Mouse (Mus musculus) CH12.LX (cell line): ENCODE data around the gene Srrm4. TPM values are rescaled to one million over a fixed set of nuclear protein-coding genes. Genes with fewer than 3 reads are reported as not detected.

Experiments
- DNase-seq: peaks from one replicate; pipeline ENCODE4 v3.0.0-alpha.2; 2013; ENCODE audit errors: extremely low read depth
- H3K27ac ChIP-seq: 2 replicates; pipeline ENCODE4 v1.5.1; 2012; ENCODE audit warnings: low read depth, mild to moderate bottlenecking, control low read depth, moderate library complexity; ENCODE audit not compliant: insufficient read depth
- H3K27me3 ChIP-seq: replicated peaks from 2 replicates; pipeline ENCODE3; 2012; ENCODE audit warnings: inconsistent platforms
- H3K36me3 ChIP-seq, 2 experiments: replicated peaks in 1 of 2; 2 replicates each; pipeline versions ENCODE3 to v1.6.1; 2012; ENCODE audit warnings: inconsistent platforms in 1 of 2, low read length in 1 of 2, mild to moderate bottlenecking in 1 of 2, mixed read lengths in 1 of 2, moderate library complexity in 1 of 2; ENCODE audit not compliant: control insufficient read depth in 1 of 2, insufficient read depth in 1 of 2
- H3K4me1 ChIP-seq, 2 experiments: 2 replicates each; pipeline ENCODE4 v1.6.1; 2012; ENCODE audit warnings: inconsistent platforms in 1 of 2, moderate library complexity in 1 of 2; ENCODE audit not compliant: insufficient read depth in 2 of 2, control insufficient read depth in 1 of 2
- H3K4me2 ChIP-seq: 2 replicates; pipeline ENCODE4 v1.6.1; 2012; ENCODE audit warnings: low read depth, mild to moderate bottlenecking, control low read depth; ENCODE audit not compliant: poor library complexity, insufficient read depth, severe bottlenecking
- H3K4me3 ChIP-seq, 3 experiments: fragments of 150-350 bp in 1 of 3; sonication (generic) in 1 of 3; replicated peaks in 1 of 3; 2 replicates each; pipeline versions ENCODE3 to v1.5.1; 2011 to 2012; ENCODE audit warnings: low read depth in 2 of 3, low read length in 2 of 3, mild to moderate bottlenecking in 2 of 3, moderate library complexity in 2 of 3, control low read depth in 1 of 3, improper control_type of control experiment in 1 of 3, inconsistent platforms in 1 of 3, mixed read lengths in 1 of 3; ENCODE audit not compliant: poor library complexity in 1 of 3
- H3K79me2 ChIP-seq: replicated peaks from 2 replicates; pipeline ENCODE4 v1.6.1; 2012; ENCODE audit warnings: mild to moderate bottlenecking, moderate library complexity; ENCODE audit not compliant: control insufficient read depth, poor library complexity, insufficient read depth, severe bottlenecking; ENCODE audit errors: extremely low read depth
- H3K9ac ChIP-seq: 2 replicates; pipeline ENCODE4 v1.6.1; 2012; ENCODE audit warnings: low read depth, mild to moderate bottlenecking, control low read depth, moderate library complexity; ENCODE audit not compliant: insufficient read depth
- H3K9me3 ChIP-seq: replicated peaks from 2 replicates; pipeline ENCODE3; 2012; ENCODE audit warnings: low read length, inconsistent platforms, mixed read lengths
- BHLHE40 ChIP-seq: IDR thresholded peaks from 2 replicates; pipeline ENCODE4 v1.6.1; 2011; ENCODE audit warnings: mild to moderate bottlenecking, low read depth, low read length, improper control_type of control experiment
- CHD1 ChIP-seq: IDR thresholded peaks from 2 replicates; pipeline ENCODE4 v1.6.1; 2012; ENCODE audit warnings: low read depth, low read length, improper control_type of control experiment, inconsistent platforms
- CHD2 ChIP-seq: IDR thresholded peaks from 2 replicates; pipeline ENCODE4 v1.6.1; 2011; ENCODE audit warnings: low read length, improper control_type of control experiment
- IRF4 ChIP-seq: IDR thresholded peaks from 2 replicates; pipeline ENCODE4 v1.6.1; 2014; ENCODE audit warnings: low read depth, mild to moderate bottlenecking, inconsistent platforms, low read length, improper control_type of control experiment
- JUND ChIP-seq: conservative IDR thresholded peaks from 2 replicates; pipeline ENCODE4 v1.6.1; 2011; ENCODE audit warnings: low read depth, low read length, improper control_type of control experiment
- MAX ChIP-seq: IDR thresholded peaks from 2 replicates; pipeline ENCODE4 v1.6.1; 2011; ENCODE audit warnings: low read length, improper control_type of control experiment
- MAZ ChIP-seq: IDR thresholded peaks from 2 replicates; pipeline ENCODE4 v1.6.1; 2012; ENCODE audit warnings: low read depth, mild to moderate bottlenecking, inconsistent platforms, low read length, improper control_type of control experiment, moderate library complexity
- MEF2A ChIP-seq: IDR thresholded peaks from 2 replicates; pipeline ENCODE4 v1.6.1; 2014; ENCODE audit warnings: low read depth, mild to moderate bottlenecking, inconsistent platforms, low read length, improper control_type of control experiment, borderline replicate concordance
- MYC ChIP-seq: IDR thresholded peaks from 2 replicates; pipeline ENCODE4 v1.6.1; 2011; ENCODE audit warnings: low read depth, mild to moderate bottlenecking, improper control_type of control experiment, low read length
- NELFE ChIP-seq: IDR thresholded peaks from 2 replicates; pipeline ENCODE4 v1.6.1; 2011; ENCODE audit warnings: low read depth, low read length, improper control_type of control experiment
- NRF1 ChIP-seq: IDR thresholded peaks from 2 replicates; pipeline ENCODE4 v1.6.1; 2014; ENCODE audit warnings: low read depth, mild to moderate bottlenecking, inconsistent platforms, low read length, improper control_type of control experiment, moderate library complexity
- POLR2A ChIP-seq: IDR thresholded peaks from 2 replicates; pipeline ENCODE4 v1.6.1; 2011; ENCODE audit warnings: low read depth, mild to moderate bottlenecking, improper control_type of control experiment, low read length
- SMC3 ChIP-seq: IDR thresholded peaks from 2 replicates; pipeline ENCODE4 v1.6.1; 2011; ENCODE audit warnings: low read depth, low read length, improper control_type of control experiment
- TCF12 ChIP-seq: IDR thresholded peaks from 2 replicates; pipeline ENCODE4 v1.6.1; 2014; ENCODE audit warnings: low read depth, mild to moderate bottlenecking, inconsistent platforms, low read length, improper control_type of control experiment
- UBTF ChIP-seq: IDR thresholded peaks from 2 replicates; pipeline ENCODE4 v1.6.1; 2012; ENCODE audit warnings: low read depth, mild to moderate bottlenecking, inconsistent platforms, low read length, improper control_type of control experiment, moderate library complexity
- USF1 ChIP-seq: IDR thresholded peaks from 2 replicates; pipeline ENCODE4 v1.6.1; 2014; ENCODE audit warnings: low read depth, mild to moderate bottlenecking, inconsistent platforms, low read length, improper control_type of control experiment
- USF2 ChIP-seq: conservative IDR thresholded peaks from 2 replicates; pipeline ENCODE4 v1.6.1; 2011; ENCODE audit warnings: low read depth, low read length, improper control_type of control experiment
- dilution Hi-C: fragments of 300-500 bp; cut with MboI; formaldehyde crosslinking; loops from 2 replicates; pipeline ENCODE4 v1.14.3; 2020; ENCODE audit warnings: low sequenced_read_pairs; ENCODE audit not compliant: extremely low pct_unique_long_range_greater_than_20kb, extremely low pct_ligation_motif_present
- in situ Hi-C: fragments of 300-500 bp; cut with MboI; formaldehyde crosslinking; loops from 3 replicates; pipeline ENCODE4 v1.14.3; 2019; ENCODE audit warnings: low sequenced_read_pairs, low pct_ligation_motif_present, low pct_unique_long_range_greater_than_20kb, mixed read lengths
- polyA plus RNA-seq: library from polyadenylated mRNA; unstranded; fragments of >175 nt; gene quantifications from 2 replicates; pipeline ENCODE4 v1.2.1, GENCODE M21; 2012; ENCODE audit warnings: low read depth; ENCODE audit not compliant: insufficient read length
- total RNA-seq, 2 experiments: library from RNA; depleted of rRNA; stranded (reverse); fragments of 300-350 nt in 1 of 2; fragments of >200 nt in 1 of 2; gene quantifications; 2 replicates each; pipeline ENCODE4 v1.2.3; 2012 to 2014

The Srrm4 gene
- total and polyA plus RNA-seq, 3 experiments: not detected

DNA sequence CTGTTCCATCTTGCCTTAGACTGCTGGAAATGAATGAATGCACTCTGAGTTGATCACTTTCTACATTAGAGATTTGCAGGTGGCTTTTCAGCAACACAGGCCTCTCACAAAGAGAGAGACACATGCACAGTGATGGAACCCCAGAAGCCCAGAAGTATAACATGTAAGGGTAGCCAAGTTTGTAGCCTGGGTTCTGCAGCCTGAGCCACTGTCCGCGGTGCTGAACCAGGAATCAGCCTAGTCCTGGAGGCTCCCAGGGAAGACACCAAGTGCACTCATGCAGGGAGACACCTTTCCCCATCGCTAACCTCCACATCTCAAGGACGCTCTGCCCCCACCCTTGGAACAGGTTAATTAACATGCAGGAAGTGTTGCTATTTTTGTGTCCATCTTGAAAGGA is 73.6 kb downstream of the Srrm4 start:
- TF ChIP-seq SMC3: no peak
- TF ChIP-seq POLR2A: no peak
- no peak for TF ChIP-seq NRF1
- TF ChIP-seq MYC: no peak
- TF ChIP-seq MAZ: no peak
- no peak for TF ChIP-seq IRF4
- no peak for TF ChIP-seq BHLHE40
- TF ChIP-seq CHD1: no peak
- no peak for TF ChIP-seq JUND
- TF ChIP-seq, all 38 proteins: peak for 0
- Histone ChIP-seq H3K9ac (no peak overlapping the region), H3K79me2 (no peaks in the 10 kb centered on the region), H3K27me3 (no peaks in the 10 kb centered on the region), H3K4me3 (no peak overlapping the region), H3K4me2 (no peak overlapping the region), H3K4me1 (no peaks in the 10 kb centered on the region), H3K36me3 (no peaks in the 10 kb centered on the region), H3K27ac (no peak overlapping the region), H3K9me3 (peaks cover 93% of the 10 kb centered on the region)
- no peak for DNase-seq
- dilution Hi-C loops: no loop called here
- in situ Hi-C loops: no loop called here

DNA sequence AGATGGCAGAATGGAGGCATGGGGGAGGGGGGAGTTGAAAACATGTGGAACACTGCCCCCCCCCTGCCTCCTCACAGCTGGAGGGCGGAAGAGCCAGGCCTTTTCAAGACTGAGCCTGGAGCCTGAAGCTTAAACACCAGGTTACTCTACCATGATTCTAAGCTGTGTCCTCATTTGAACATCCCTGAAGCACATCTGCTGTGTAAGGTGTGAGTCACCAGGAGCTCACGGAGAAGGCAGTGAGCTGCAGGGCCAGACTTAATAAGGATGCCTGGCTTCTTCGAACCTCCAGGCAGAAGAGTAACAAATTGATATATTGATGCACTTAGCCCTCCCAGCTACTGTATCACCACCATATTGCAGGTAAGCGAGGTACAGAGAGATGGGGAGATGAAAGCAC is 79.5 kb downstream of the Srrm4 start:
- Histone ChIP-seq H3K9me3 (peaks cover 95% of the 10 kb centered on the region), H3K36me3 (no peaks in the 10 kb centered on the region), H3K9ac (no peak overlapping the region), H3K27me3 (no peaks in the 10 kb centered on the region), H3K4me1 (no peaks in the 10 kb centered on the region), H3K4me3 (no peak overlapping the region), H3K79me2 (no peaks in the 10 kb centered on the region), H3K4me2 (no peak overlapping the region), H3K27ac (no peak overlapping the region)
- DNase-seq: no peak
- dilution Hi-C loops (no loop called here), in situ Hi-C loops (no loop called here)
- TF ChIP-seq SMC3: no peak

DNA sequence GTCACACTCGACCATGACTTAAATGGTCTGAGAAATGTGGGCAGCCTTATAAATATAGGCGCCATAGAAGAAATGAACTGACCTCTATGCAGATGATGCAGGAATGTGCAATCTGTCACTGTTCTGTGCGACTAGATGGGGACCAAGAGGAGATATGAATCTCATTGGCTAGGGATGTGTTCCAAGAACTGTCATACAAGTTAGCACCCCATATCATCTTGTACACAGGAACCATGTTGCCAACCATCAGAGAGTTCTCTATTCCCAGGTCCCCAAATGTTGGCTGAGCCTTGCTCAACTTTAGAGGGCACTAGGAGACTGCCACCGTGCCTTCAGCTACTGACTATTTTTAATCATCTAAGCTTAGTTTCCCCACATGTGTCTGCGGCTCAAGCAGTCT is 81.4 kb downstream of the Srrm4 start:
- in situ Hi-C loops: no loop called here
- dilution Hi-C loops: no loop called here
- no peak for DNase-seq
- TF ChIP-seq POLR2A: no peak
- no peak for TF ChIP-seq TCF12
- no peak for TF ChIP-seq UBTF
- no peak for TF ChIP-seq MEF2A
- no peak for TF ChIP-seq USF2
- no peak for TF ChIP-seq USF1
- TF ChIP-seq CHD2: no peak
- no peak for TF ChIP-seq NELFE
- no peak for TF ChIP-seq IRF4
- TF ChIP-seq MAX: no peak
- H3K4me2 ChIP-seq: no peak overlapping the region
- H3K9me3 ChIP-seq: peaks cover 91% of the 10 kb centered on the region
- H3K36me3 ChIP-seq: no peaks in the 10 kb centered on the region
- H3K27ac ChIP-seq: no peak overlapping the region
- no peaks in the 10 kb centered on the region for H3K27me3 ChIP-seq
- no peak overlapping the region for H3K9ac ChIP-seq
- no peak overlapping the region for H3K4me3 ChIP-seq
- no peaks in the 10 kb centered on the region for H3K4me1 ChIP-seq
- no peaks in the 10 kb centered on the region for H3K79me2 ChIP-seq
